In genomic region chr10:22701485-22702315, GRCm38 (mm10) we compare ENCODE assay signal across 10 mouse cellular contexts. TPM values are rescaled to one million over a fixed set of nuclear protein-coding genes. Genes with fewer than 3 reads are reported as not detected.
A peak's percentile ranks its signal among the peaks of the same experiment; 100 is the strongest.
DNase-seq lines count a peak whose midpoint lies in the region.
"Had no signal": no experiment of that assay in that cellular context is flagged by ENCODE, and none has a peak within 500 bp of the region (broad histone marks: within the 10 kb centered on the region; RNA-seq: fewer than 3 reads in every experiment).

No protein-coding gene starts in this region.

- DNase-seq in heart, adult 11 months, result peak; percentile 87
- no peak for DNase-seq in heart, adult 8-10 months (ENCODE audit: low spot score)
- peak; percentile 17 for DNase-seq in NIH3T3 (ENCODE audit: low read depth)
- peak; percentile 64 to 65 for DNase-seq in cerebellum, adult 18-20 months
- DNase-seq in induced T-regulatory cell, adult 2 months (ENCODE audit: low read depth), result peak; percentile 12
- DNase-seq in adrenal gland, postnatal 4 days (ENCODE audit: low spot score in 2 of 2), result no peak
- no peak for DNase-seq in urinary bladder, postnatal 10 days (ENCODE audit: low spot score)
- DNase-seq in ovary, adult 18-20 months (ENCODE audit: low spot score), result no peak
- DNase-seq: heart, postnatal 4 days; lung, postnatal 36 days had no signal

RNA-seq across cellular contexts. Expression of gene Tbpl1, which starts 30.0 kb away (rescaled TPM):
- total RNA-seq in heart, adult 8-10 months (2022), result 10 to 100 TPM; 13.6 to 23.7 (median 16.2) TPM
- total RNA-seq in adrenal gland, postnatal 4 days (2021), result 10 to 100 TPM; 40.0 to 41.1 TPM

RNA-seq across cellular contexts. Expression of gene Slc2a12, which starts 56.9 kb away (rescaled TPM):
- 10 to 100 TPM; 15.0 to 20.5 (median 20.0) TPM for total RNA-seq in heart, adult 8-10 months (2022)
- total RNA-seq in adrenal gland, postnatal 4 days (2021), result 1 to 10 TPM; 2.8 to 3.1 TPM

Comparison
In these comparisons a context has a peak if more than half of its experiments do, and no peak if none do; other contexts are left out.
1. DNase-seq: peak in heart, adult 11 months (single experiment), NIH3T3 (single experiment), cerebellum, adult 18-20 months (2 of 2) and induced T-regulatory cell, adult 2 months (single experiment); none in heart, adult 8-10 months (single experiment), adrenal gland, postnatal 4 days (0 of 2), urinary bladder, postnatal 10 days (single experiment) and ovary, adult 18-20 months (single experiment).